Mouse (Mus musculus) limb, embryonic 15.5 days (tissue): ENCODE data around the gene Med13l. TPM values are rescaled to one million over a fixed set of nuclear protein-coding genes. Genes with fewer than 3 reads are reported as not detected.

Experiments used
- ATAC-seq: fragments of 200-750 bp; cut with Nextera tagmentation; 2 replicates; pipeline ENCODE4 v1.8.0; 2017; ENCODE audit warnings: low read depth, moderate TSS enrichment; ENCODE audit not compliant: insufficient number of reproducible peaks, low FRiP score, low TSS enrichment
- H3K27ac ChIP-seq: fragments of 300-500 bp; sonication (generic); 2 replicates; pipeline ENCODE4 v1.5.1; 2015; ENCODE audit warnings: moderate library complexity, mild to moderate bottlenecking, inconsistent platforms
- H3K27me3 ChIP-seq: fragments of 300-500 bp; sonication (generic); 2 replicates; pipeline ENCODE4 v1.6.1; 2015; ENCODE audit warnings: inconsistent platforms
- H3K36me3 ChIP-seq: fragments of 300-500 bp; sonication (generic); 2 replicates; pipeline ENCODE4 v1.6.1; 2015; ENCODE audit warnings: inconsistent platforms
- H3K4me1 ChIP-seq: fragments of 300-500 bp; sonication (generic); 2 replicates; pipeline ENCODE4 v1.6.1; 2015; ENCODE audit warnings: inconsistent platforms
- H3K4me2 ChIP-seq: fragments of 300-500 bp; sonication (generic); 2 replicates; pipeline ENCODE4 v1.6.1; 2015; ENCODE audit warnings: mild to moderate bottlenecking, inconsistent platforms
- H3K4me3 ChIP-seq: fragments of 300-500 bp; sonication (generic); 2 replicates; pipeline ENCODE4 v1.5.1; 2015; ENCODE audit warnings: mild to moderate bottlenecking, inconsistent platforms
- H3K9ac ChIP-seq: fragments of 300-500 bp; sonication (generic); 2 replicates; pipeline ENCODE4 v1.6.1; 2015; ENCODE audit warnings: inconsistent platforms
- H3K9me3 ChIP-seq: fragments of 300-500 bp; sonication (generic); 2 replicates; pipeline ENCODE4 v1.6.1; 2016; ENCODE audit warnings: inconsistent platforms
- WGBS: fragments of 180-500 bp; shearing (Covaris S2); methylation state at CpG from one replicate; pipeline ENCODE4 v1.1.7; 2015; 5-methylcytosine and 5-hydroxymethylcytosine counted together
- polyA plus RNA-seq: library from polyadenylated mRNA; unstranded; fragments of >200 nt; fragmentation: Nextera tagmentation; extraction: Ambion mirVana; gene quantifications from 2 replicates; pipeline ENCODE4 v1.2.1, GENCODE M21; 2015

Med13l gene
- polyA plus RNA-seq, 1 experiment from 2014 or later, result 16.5 TPM

- no peaks in the 10 kb centered on the region for H3K4me1 ChIP-seq
- H3K4me3 ChIP-seq, result no peak overlapping the region
- WGBS, result 71% methylated on average over 17 of the region's 17 CpGs
- H3K27ac ChIP-seq, result no peak overlapping the region
- no peaks in the 10 kb centered on the region for H3K27me3 ChIP-seq
- H3K36me3 ChIP-seq, result peaks cover 99% of the 10 kb centered on the region
- ATAC-seq, result no peak
- H3K9ac ChIP-seq, result no peak overlapping the region
- no peak overlapping the region for H3K4me2 ChIP-seq
- H3K9me3 ChIP-seq, result no peaks in the 10 kb centered on the region
These were observed 197.2 kb downstream of the Med13l start for GRCm38 (mm10) chr5:118757396-118758301.

DNA sequence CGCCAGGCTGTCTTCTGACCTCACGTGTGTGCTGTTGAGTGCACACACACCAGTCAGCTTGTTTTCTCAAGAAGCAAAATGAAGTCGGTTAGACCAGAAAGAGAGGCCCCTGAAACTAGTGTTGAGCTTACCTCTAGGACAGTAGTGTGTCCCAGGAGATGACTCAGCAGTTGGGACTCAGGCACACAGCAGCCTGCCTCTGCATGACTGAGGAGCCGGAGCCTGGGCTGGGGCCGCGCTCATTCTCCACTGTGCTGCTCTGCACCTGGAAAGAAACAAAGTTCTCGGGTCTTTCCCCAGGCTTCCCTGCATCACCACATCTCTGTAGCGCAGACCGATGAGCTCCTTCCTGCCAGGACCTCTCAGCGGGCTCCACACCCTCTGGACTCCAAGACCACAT is 200.5 kb downstream of the Med13l start:
- Histone ChIP-seq H3K9me3 (no peaks in the 10 kb centered on the region), H3K36me3 (peaks cover 85% of the 10 kb centered on the region), H3K27me3 (no peaks in the 10 kb centered on the region), H3K27ac (no peak overlapping the region), H3K4me1 (no peaks in the 10 kb centered on the region), H3K4me2 (no peak overlapping the region), H3K4me3 (no peak overlapping the region), H3K9ac (no peak overlapping the region)
- 88% methylated on average over 10 of the region's 10 CpGs for WGBS
- ATAC-seq, result no peak

GRCm38 (mm10) chr5:118762499-118763185 is 202.2 kb downstream of the Med13l start:
- no peak overlapping the region for H3K4me3 ChIP-seq
- no peak overlapping the region for H3K27ac ChIP-seq
- 85% methylated on average over 18 of the region's 18 CpGs for WGBS
- H3K9ac ChIP-seq, result no peak overlapping the region
- H3K36me3 ChIP-seq, result peaks cover 68% of the 10 kb centered on the region
- H3K4me1 ChIP-seq, result no peaks in the 10 kb centered on the region; the same call in 1 of the 2 replicates
- no peak overlapping the region for H3K4me2 ChIP-seq
- no peaks in the 10 kb centered on the region for H3K27me3 ChIP-seq
- no peak for ATAC-seq
- no peaks in the 10 kb centered on the region for H3K9me3 ChIP-seq

- no peak overlapping the region for H3K4me3 ChIP-seq
- H3K9ac ChIP-seq, result no peak overlapping the region
- H3K36me3 ChIP-seq, result peaks cover 62% of the 10 kb centered on the region
- peaks cover 4% of the 10 kb centered on the region; the same call in 1 of the 2 replicates for H3K4me1 ChIP-seq
- no peak; the same call in 1 of the 2 replicates for ATAC-seq
- 57% methylated on average over 5 of the region's 5 CpGs for WGBS
- no peaks in the 10 kb centered on the region for H3K9me3 ChIP-seq
- H3K4me2 ChIP-seq, result no peak overlapping the region
- no peak overlapping the region for H3K27ac ChIP-seq
- no peaks in the 10 kb centered on the region for H3K27me3 ChIP-seq
These were observed 202.9 kb downstream of the Med13l start for GRCm38 (mm10) chr5:118763353-118763752.

DNA sequence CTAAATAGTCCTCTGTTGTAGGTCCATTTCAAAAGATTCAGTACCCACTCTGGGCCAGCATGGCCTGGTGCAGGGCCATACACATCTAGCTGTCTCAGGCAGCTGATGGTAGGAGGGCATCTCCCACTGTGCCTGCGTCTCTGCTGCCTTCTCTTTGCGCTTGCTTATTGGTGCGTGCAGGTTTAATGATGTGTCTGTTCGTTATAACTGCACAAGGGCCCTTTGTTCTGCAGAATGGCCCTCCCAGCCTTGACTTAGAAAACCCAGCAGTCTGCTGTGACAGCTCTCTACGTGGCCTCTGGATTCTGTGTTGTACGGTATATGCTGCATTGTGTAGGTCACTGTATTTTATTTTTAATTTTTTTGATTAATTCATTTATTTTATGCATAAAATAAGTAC is 208.7 kb downstream of the Med13l start:
- peaks cover 6% of the 10 kb centered on the region; the same call in 1 of the 2 replicates for H3K36me3 ChIP-seq
- H3K27ac ChIP-seq, result no peak overlapping the region

GRCm38 (mm10) chr5:118773866-118774265 is 213.4 kb downstream of the Med13l start:
- no peak for ATAC-seq
- Histone ChIP-seq H3K36me3 (no peaks in the 10 kb centered on the region), H3K27ac (no peak overlapping the region), H3K9ac (no peak overlapping the region), H3K9me3 (no peaks in the 10 kb centered on the region), H3K4me1 (0 out of 2 replicates have a peak, but pooled peaks cover 4% of the 10 kb centered on the region), H3K4me3 (no peak overlapping the region), H3K27me3 (peaks cover 17% of the 10 kb centered on the region; the same call in 1 of the 2 replicates), H3K4me2 (no peak overlapping the region)
- 30% methylated on average over 3 of the region's 3 CpGs for WGBS

More for the DNA sequence above, 208.7 kb downstream of the Med13l start:
- no peak for ATAC-seq
- WGBS, result 46% methylated on average over 6 of the region's 6 CpGs
- Histone ChIP-seq H3K9ac (no peak overlapping the region), H3K4me1 (peaks cover 9% of the 10 kb centered on the region; the same call in 1 of the 2 replicates), H3K27me3 (peaks cover 17% of the 10 kb centered on the region; the same call in 1 of the 2 replicates), H3K4me3 (no peak overlapping the region), H3K4me2 (no peak overlapping the region), H3K9me3 (no peaks in the 10 kb centered on the region)

GRCm38 (mm10) chr5:118776396-118776795 is 215.9 kb downstream of the Med13l start:
- Histone ChIP-seq H3K36me3 (no peaks in the 10 kb centered on the region), H3K4me1 (no peaks in the 10 kb centered on the region), H3K4me2 (no peak overlapping the region), H3K9me3 (no peaks in the 10 kb centered on the region), H3K27me3 (peaks cover 28% of the 10 kb centered on the region), H3K4me3 (no peak overlapping the region), H3K27ac (no peak overlapping the region), H3K9ac (no peak overlapping the region)
- WGBS, result 80% methylated on average over 6 of the region's 6 CpGs
- no peak for ATAC-seq

DNA sequence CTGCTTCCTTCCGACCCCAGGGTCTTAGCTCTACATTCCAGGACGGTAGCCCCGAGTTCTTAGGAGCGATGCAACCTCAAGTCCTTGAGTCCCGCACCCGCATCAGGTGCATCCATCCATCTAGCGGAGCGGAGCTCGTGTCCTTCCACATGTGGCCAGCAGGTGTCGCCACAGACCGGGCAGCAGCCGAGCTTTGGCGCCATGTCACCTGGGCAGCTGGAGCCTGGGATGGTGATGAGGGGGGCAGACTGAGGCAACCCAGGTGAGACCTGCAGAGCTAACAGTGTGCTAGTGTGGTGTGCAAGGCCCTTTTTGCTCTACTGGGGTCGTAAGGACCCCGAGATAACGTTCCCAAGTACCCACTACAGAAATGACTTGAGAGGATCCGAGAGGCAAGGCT is 221.1 kb downstream of the Med13l start:
- H3K36me3 ChIP-seq, result no peaks in the 10 kb centered on the region
- no peak for ATAC-seq
- 12% methylated on average over 17 of the region's 17 CpGs for WGBS
- no peak overlapping the region for H3K27ac ChIP-seq
- no peak overlapping the region for H3K9ac ChIP-seq
- no peaks in the 10 kb centered on the region for H3K9me3 ChIP-seq
- H3K4me1 ChIP-seq, result no peaks in the 10 kb centered on the region; the same call in 1 of the 2 replicates
- no peak overlapping the region for H3K4me2 ChIP-seq
- peaks cover 35% of the 10 kb centered on the region for H3K27me3 ChIP-seq
- H3K4me3 ChIP-seq, result no peak overlapping the region

GRCm38 (mm10) chr5:118782139-118782538 is 221.7 kb downstream of the Med13l start:
- H3K27me3 ChIP-seq, result peaks cover 35% of the 10 kb centered on the region
- 85% methylated on average over 3 of the region's 3 CpGs for WGBS

DNA sequence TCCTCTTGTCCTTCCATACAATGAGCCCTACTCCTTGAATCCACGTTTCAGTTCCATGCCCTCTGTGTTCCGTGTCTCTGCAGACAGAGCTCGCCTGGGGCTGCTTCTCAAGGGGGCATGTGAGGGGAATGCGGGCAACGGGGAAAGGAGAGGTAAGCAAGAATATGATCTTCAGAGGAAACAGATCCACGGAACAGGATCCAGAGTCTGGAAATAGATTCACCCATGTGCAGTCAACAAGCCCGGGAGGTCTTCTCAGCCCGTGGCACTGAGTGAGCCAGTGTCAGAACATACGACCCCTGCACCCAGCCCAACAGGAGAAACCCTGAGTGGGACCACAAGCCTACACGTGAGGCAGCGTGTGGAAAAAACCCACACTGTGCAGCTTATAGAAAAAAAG is 228.7 kb downstream of the Med13l start:
- ATAC-seq, result no peak
- H3K4me1 ChIP-seq, result no peaks in the 10 kb centered on the region
- 82% methylated on average over 11 of the region's 11 CpGs for WGBS

More at GRCm38 (mm10) chr5:118782139-118782538, 221.7 kb downstream of the Med13l start:
- no peak for ATAC-seq
- Histone ChIP-seq H3K27ac (no peak overlapping the region), H3K4me3 (no peak overlapping the region), H3K9me3 (no peaks in the 10 kb centered on the region), H3K4me2 (no peak overlapping the region), H3K4me1 (no peaks in the 10 kb centered on the region; the same call in 1 of the 2 replicates), H3K9ac (no peak overlapping the region), H3K36me3 (no peaks in the 10 kb centered on the region)

GRCm38 (mm10) chr5:118789776-118790175 is 229.3 kb downstream of the Med13l start:
- H3K27ac ChIP-seq, result no peak overlapping the region
- H3K36me3 ChIP-seq, result no peaks in the 10 kb centered on the region
- H3K9ac ChIP-seq, result no peak overlapping the region
- H3K4me1 ChIP-seq, result no peaks in the 10 kb centered on the region
- H3K27me3 ChIP-seq, result peaks cover 2% of the 10 kb centered on the region; the same call in 1 of the 2 replicates
- H3K4me3 ChIP-seq, result no peak overlapping the region
- H3K9me3 ChIP-seq, result no peaks in the 10 kb centered on the region
- WGBS, result 77% methylated on average over 9 of the region's 9 CpGs
- no peak for ATAC-seq
- no peak overlapping the region for H3K4me2 ChIP-seq

More for the DNA sequence above, 228.7 kb downstream of the Med13l start:
- Histone ChIP-seq H3K9me3 (no peaks in the 10 kb centered on the region), H3K27me3 (peaks cover 4% of the 10 kb centered on the region; the same call in 1 of the 2 replicates), H3K27ac (no peak overlapping the region), H3K36me3 (no peaks in the 10 kb centered on the region), H3K4me3 (no peak overlapping the region), H3K4me2 (no peak overlapping the region), H3K9ac (no peak overlapping the region)

DNA sequence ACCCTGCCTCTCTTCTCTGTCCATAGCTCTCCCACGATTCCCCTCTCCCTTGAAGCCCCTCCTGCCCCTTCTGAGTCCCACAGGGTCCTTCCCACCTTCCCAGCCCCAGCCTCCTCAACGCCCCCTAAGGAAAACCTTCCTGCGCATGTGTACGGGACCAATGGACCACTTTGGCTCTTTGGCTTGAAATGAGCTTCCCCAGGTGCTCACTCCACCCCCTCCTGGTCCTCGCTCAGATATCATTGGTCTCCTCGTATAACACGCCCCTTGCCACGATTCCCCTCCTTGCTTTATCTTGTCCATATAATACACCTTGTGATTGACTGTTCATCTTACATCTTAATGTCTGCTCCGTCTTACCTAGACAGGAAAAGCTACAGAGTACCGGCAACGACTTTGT is 237.3 kb downstream of the Med13l start:
- 90% methylated on average over 11 of the region's 11 CpGs for WGBS
- Histone ChIP-seq H3K9me3 (no peaks in the 10 kb centered on the region), H3K27ac (no peak overlapping the region), H3K9ac (no peak overlapping the region), H3K4me2 (no peak overlapping the region), H3K36me3 (no peaks in the 10 kb centered on the region), H3K4me1 (no peaks in the 10 kb centered on the region), H3K27me3 (peaks cover 6% of the 10 kb centered on the region; the same call in 1 of the 2 replicates), H3K4me3 (no peak overlapping the region)
- ATAC-seq, result no peak
